Mouse (Mus musculus) ES-E14 (cell line): Measurements from ENCODE around the gene Spon1.

Source experiments
- MAFK ChIP-seq: IDR thresholded peaks from 2 replicates; pipeline ENCODE4 v1.6.1; 2014; ENCODE audit warnings: mild to moderate bottlenecking, low read depth, low read length, inconsistent platforms; ENCODE audit not compliant: insufficient read depth
- ZNF384 ChIP-seq: IDR thresholded peaks from 2 replicates; pipeline ENCODE4 v1.6.1; 2012; ENCODE audit warnings: low read depth, low read length, inconsistent platforms

- TF ChIP-seq ZNF384 (no peak), MAFK (no peak)
Measured at GRCm38 (mm10) chr7:114006456-114006855, 240.7 kb downstream of the Spon1 start.
